Mouse (Mus musculus) embryo, embryonic 10.5 days (tissue): ENCODE measurements around the gene Wdr90.

Source experiments
- DNase-seq: peaks from one replicate; pipeline ENCODE4 v3.0.0-alpha.2; 2015; ENCODE audit warnings: low spot score

Gene Wdr90

DNA sequence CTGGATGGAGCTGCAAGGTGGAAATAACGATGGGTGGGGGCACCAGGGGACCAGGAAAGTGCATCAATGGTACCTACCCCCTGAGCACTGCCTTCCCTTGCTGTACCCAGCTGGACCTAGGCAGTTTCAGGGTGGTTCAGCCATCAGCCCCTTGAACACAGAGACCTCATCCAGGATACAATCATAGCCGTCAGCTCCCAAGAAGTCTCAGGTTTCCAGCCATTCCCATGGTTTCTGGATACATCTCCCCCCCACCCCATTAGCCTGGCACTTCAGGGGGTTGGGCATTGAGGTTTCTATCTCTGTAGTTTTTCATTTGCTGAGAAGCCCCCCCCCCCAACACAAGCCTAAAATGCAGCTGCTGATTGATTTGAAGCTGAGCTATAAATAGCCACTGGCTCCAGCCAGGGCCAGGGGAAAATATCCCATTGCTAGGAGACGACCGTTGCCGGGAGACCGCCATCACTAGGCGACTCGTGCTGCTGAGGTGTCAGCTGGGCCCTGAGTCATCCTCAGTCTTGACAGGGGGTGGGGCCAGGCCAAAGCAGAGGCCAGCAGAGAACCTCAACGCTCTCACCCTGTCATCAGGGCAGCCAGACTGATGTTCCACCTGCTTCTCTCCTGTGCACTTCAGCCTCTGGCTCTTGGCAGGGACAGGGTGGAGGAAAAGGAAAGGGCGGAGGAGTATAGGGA is 58.3 kb downstream of the Wdr90 start:
- DNase-seq, result peak; percentile 89

DNA sequence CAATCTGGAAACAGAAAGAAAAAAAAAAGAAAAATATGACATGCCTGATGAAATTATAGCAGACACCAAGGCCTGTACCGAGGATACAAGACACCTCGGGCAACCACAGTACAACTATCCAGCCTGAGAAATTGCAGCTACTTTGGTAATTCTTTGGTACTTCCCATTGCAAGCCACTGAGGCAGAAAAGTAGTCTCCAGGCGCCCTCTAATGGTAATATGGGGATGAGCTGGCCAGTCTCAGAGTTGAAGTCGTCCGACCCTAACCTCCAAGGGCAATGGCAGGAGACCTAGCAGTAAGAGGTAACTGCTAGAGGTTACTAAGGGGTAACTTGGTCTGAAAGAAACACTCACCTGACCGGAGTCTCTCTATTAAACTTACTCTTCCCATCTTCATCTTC is 60.3 kb downstream of the Wdr90 start:
- peak; percentile 93 for DNase-seq

DNA sequence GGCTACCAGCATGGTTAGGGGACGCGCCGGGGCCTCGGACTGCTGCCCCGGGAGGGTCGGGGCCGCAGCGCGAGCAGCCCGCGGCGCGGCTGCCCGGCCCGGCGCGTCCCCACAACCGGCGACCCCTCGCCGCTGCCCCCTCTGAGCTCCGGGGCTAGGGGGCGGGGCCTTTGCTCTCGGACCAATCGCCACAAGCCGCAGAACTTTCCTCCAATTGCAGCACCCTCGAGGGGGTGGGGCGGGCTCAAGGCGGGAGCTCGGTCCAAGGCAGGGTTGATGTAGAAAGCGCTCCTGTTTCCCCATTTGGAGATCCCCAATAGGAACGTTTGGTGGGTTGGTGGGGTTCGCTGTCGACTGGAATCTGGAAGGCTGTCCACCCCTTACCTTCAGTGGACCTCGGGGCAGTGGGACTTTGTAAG is 64.3 kb downstream of the Wdr90 start, which contains the start of gene Metrn:
Gene Metrn (minus strand): TSS at position 186 of the 419 bp plus-strand sequence.
- DNase-seq, result peak; percentile 97

DNA sequence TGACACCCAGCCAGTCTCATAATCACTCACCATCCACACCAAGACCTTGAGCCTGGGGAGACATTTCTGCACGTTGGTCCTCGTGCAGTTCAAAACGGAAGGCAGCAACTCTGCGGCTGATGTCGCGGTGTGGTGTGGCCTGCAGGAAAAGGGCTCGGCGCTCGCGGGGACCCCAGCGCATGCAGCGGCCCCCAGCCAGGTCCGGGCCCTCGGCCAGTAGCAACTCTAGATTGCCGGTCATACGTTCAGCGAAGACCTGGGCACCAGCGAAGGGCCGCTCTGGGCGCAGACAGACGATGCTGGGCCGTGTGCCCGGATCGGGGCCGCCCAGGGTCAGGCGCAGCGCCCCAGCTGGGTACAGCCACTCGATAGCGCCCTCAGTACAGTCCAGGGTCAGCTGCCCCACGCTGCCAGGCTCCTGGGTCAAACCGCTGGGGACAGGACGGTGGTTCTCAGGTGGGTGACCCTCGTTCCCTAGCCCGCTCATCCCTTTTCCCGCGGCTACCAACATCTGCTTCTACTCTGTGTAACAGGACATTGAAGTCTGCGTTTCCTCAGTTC is 65.0 kb downstream of the Wdr90 start:
- DNase-seq, result no peak

DNA sequence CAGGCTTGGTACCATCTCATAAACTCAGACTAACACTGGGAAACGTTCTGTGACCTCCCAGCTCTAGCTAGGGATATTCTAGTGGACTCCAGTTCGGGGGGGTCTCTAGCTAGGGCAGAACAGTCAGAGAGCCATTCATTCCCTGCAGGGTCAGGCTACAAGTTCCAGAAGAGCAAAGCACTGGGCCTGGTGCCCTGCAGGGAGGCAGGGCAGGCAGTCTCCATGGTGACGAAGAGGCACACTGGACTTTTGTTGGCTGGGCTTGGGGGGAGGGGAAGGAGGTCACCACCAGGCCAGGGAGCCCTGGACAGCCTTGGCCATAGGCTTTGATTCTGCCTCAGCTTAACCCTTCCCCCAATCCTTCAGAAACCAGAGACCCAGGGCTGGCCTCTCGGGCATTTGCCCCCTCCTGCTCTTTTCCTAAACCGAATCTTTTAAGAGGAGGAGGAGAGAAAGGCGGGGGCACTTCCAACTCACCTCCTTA is 65.7 kb downstream of the Wdr90 start, which contains the start of gene AC134908.4:
Gene AC134908.4 (minus strand): TSS at position 51 of the 484 bp plus-strand sequence.
- DNase-seq, result peak; percentile 97

DNA sequence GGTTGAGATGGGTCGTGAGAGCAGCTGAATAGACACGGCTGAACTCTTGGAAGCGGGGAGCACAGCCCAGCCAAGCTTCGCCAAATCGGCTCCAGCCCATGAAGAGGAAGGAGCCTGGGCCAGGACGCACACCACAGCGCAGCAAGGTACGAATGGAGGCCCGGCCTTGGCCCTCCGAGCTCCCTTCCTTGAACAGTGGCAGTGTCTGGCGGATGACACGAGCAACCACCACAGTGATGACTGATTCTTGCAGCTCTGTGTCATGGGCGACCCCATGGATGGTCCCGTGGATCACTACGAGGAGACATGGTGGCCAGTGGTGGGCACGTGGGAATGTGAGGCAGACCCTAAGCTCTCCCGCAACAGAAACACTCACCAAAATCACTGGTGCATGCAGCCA is 66.3 kb downstream of the Wdr90 start:
- DNase-seq, result no peak
